Mouse (Mus musculus) spleen, adult 2 months (tissue): ENCODE measurements around the gene Anapc15.

Experiments
- CTCF ChIP-seq: fragments of 200-500 bp; IDR thresholded peaks from 2 replicates; pipeline ENCODE4 v1.5.1; 2011; ENCODE audit warnings: mild to moderate bottlenecking, inconsistent platforms; ENCODE audit not compliant: insufficient read depth, insufficient read length, insufficient replicate concordance; ENCODE audit errors: extremely low read depth
- POLR2A ChIP-seq: fragments of 200-500 bp; IDR thresholded peaks from 2 replicates; pipeline ENCODE4 v1.6.1; 2011; ENCODE audit warnings: low read depth, low read length, inconsistent platforms

DNA sequence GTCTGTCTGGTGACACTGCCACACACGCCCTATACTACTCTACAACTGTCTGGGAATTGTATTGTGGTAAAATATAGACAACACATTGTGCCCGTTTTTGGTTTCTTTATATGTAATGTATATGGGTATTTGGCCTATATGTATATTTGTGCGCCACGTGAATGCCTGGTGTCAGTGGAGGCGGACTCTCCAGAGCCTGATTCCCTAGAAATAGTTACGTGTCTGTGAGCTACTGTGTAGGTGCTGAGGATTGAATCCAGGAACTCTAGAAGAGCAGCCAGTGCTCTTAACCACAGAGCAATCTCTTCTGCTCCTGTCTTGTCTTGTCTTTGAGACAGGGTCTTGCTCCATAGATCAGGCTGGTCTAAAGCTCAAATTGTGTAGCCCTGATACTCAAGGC, 22.8 kb downstream of the Anapc15 start:
- no peak for TF ChIP-seq CTCF
- TF ChIP-seq POLR2A, result no peak
